Mouse (Mus musculus) midbrain, embryonic 12.5 days (tissue): Measurements from ENCODE around the gene Nhsl1. TPM values are rescaled to one million over a fixed set of nuclear protein-coding genes. Genes with fewer than 3 reads are reported as not detected.

ENCODE experiments used
- ATAC-seq: fragments of 200-750 bp; cut with Nextera tagmentation; 2 replicates; pipeline ENCODE4 v1.8.0; 2017; ENCODE audit warnings: low read depth, moderate TSS enrichment, moderate library complexity; ENCODE audit not compliant: low FRiP score
- H3K27ac ChIP-seq: fragments of 300-500 bp; sonication (generic); replicated peaks from 2 replicates; pipeline ENCODE4 v1.5.1; 2016; ENCODE audit warnings: mild to moderate bottlenecking
- H3K27me3 ChIP-seq: fragments of 300-500 bp; sonication (generic); 2 replicates; pipeline ENCODE4 v1.6.1; 2016; ENCODE audit warnings: mild to moderate bottlenecking
- H3K36me3 ChIP-seq: fragments of 300-500 bp; sonication (generic); 2 replicates; pipeline ENCODE4 v1.6.1; 2016
- H3K4me1 ChIP-seq: fragments of 300-500 bp; sonication (generic); 2 replicates; pipeline ENCODE4 v1.6.1; 2016
- H3K4me2 ChIP-seq: fragments of 300-500 bp; sonication (generic); replicated peaks from 2 replicates; pipeline ENCODE4 v1.6.1; 2016; ENCODE audit warnings: mild to moderate bottlenecking, moderate library complexity
- H3K4me3 ChIP-seq: fragments of 300-500 bp; sonication (generic); 2 replicates; pipeline ENCODE4 v1.5.1; 2016; ENCODE audit warnings: mild to moderate bottlenecking
- H3K9ac ChIP-seq: fragments of 300-500 bp; sonication (generic); replicated peaks from 2 replicates; pipeline ENCODE4 v1.6.1; 2016; ENCODE audit warnings: mild to moderate bottlenecking, moderate library complexity
- H3K9me3 ChIP-seq: fragments of 300-500 bp; sonication (generic); 2 replicates; pipeline ENCODE4 v1.6.1; 2016; ENCODE audit warnings: mild to moderate bottlenecking
- WGBS: fragments of 180-500 bp; shearing (Covaris S2); methylation state at CpG from one replicate; pipeline ENCODE4 v1.1.7; 2016; 5-methylcytosine and 5-hydroxymethylcytosine counted together
- polyA plus RNA-seq: library from polyadenylated mRNA; unstranded; fragments of >200 nt; fragmentation: Nextera tagmentation; extraction: Ambion mirVana; gene quantifications from 2 replicates; pipeline ENCODE4 v1.2.1, GENCODE M21; 2016

Gene Nhsl1
- polyA plus RNA-seq, 1 experiment from 2014 or later, result 14.0 TPM

DNA sequence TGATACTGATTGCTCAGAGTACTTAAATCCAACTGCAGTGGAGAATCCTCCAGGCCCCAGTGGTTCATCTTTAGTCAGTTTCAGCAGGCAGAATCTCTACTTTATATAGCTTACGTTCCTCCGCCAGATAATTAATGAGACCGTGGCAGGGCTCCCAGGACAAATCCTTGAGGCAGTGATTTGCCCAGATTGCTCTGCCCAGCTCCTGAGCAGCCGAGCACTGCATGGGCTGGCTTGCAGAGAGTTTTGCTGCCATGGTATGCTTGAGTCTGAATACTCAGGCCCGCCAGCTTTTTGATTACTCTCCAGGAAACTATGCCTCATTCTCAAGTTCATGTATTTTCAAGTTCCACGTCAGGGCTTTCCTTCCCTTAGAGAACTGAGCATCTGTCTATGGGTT lies 156.3 kb downstream of the Nhsl1 start:
- Histone ChIP-seq H3K9me3 (no peaks in the 10 kb centered on the region), H3K9ac (no peak overlapping the region), H3K27me3 (peaks cover 27% of the 10 kb centered on the region), H3K36me3 (0 out of 2 replicates have a peak, but pooled peaks cover 7% of the 10 kb centered on the region), H3K4me1 (peaks cover 22% of the 10 kb centered on the region), H3K4me2 (no peak overlapping the region), H3K4me3 (no peak overlapping the region), H3K27ac (no peak overlapping the region)
- no peak for ATAC-seq
- 80% methylated on average over 6 of the region's 6 CpGs for WGBS

DNA sequence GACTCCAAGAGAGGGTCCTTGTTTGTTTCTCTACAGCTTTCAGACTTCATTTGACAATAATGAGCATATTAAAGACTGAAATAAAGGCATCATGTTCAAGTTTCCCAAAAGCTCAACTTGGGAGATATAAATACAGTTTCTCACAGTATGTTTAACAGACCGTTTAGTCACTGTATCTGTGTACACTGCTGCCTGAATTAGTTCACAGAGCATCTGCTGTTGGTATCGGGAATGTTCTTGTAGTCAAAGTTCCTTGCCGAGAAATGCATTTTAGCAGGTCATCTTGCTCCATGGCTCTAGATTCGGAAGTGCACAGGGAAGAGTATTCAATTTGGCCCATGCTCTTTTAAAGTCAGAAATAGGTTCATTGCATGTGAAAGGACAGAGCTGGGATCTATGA lies 159.5 kb downstream of the Nhsl1 start:
- H3K36me3 ChIP-seq, result 0 out of 2 replicates have a peak, but pooled peaks cover 2% of the 10 kb centered on the region
- H3K9ac ChIP-seq, result no peak overlapping the region
- H3K4me1 ChIP-seq, result peaks cover 11% of the 10 kb centered on the region
- peaks cover 11% of the 10 kb centered on the region for H3K27me3 ChIP-seq
- H3K9me3 ChIP-seq, result no peaks in the 10 kb centered on the region
- no peak for ATAC-seq
- no peak overlapping the region for H3K27ac ChIP-seq
- H3K4me3 ChIP-seq, result no peak overlapping the region
- 96% methylated on average over 4 of the region's 4 CpGs for WGBS
- H3K4me2 ChIP-seq, result no peak overlapping the region

DNA sequence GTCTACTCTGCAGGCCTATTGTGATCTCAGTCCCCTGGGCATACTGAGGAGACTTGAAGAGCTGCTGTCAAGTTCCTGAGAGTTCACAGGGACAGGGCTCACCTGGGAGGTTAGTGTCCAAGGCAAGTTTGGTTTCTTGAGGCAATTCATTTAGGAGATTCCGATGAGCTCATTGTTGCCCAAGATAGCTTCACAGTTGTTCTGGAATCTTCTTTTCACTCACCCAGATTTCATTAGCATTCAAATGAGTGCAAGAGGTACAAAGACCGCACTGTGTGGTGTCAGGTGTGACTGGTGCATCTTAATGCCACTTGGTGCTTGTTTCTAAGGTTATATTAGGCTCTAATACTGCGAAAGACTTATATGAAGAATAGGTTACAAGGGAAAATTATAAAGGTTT lies 160.5 kb downstream of the Nhsl1 start:
- Histone ChIP-seq H3K27me3 (peaks cover 9% of the 10 kb centered on the region), H3K36me3 (no peaks in the 10 kb centered on the region), H3K27ac (no peak overlapping the region), H3K4me3 (no peak overlapping the region), H3K4me1 (peaks cover 11% of the 10 kb centered on the region), H3K9me3 (no peaks in the 10 kb centered on the region), H3K4me2 (no peak overlapping the region), H3K9ac (no peak overlapping the region)
- no peak for ATAC-seq
- WGBS, result 86% methylated on average over 3 of the region's 3 CpGs

DNA sequence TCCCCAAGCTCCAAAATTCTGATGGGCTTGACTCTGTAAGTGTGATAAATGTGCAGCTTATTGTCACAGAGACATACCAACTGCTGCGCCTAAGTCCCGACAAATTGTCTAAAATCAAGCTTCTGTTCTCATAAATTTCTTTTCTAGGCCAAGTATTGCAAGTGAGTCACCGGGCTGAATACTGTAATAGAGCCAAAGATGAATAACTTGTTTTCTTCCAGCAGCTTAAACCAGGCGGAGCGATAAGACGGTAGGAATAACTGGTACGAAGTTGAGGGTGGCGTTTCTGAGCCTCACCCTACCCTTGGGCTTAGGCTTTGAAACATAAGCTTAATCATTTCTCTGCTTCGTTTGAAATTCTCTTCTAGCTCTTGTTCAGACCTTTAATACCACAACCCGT lies 162.1 kb downstream of the Nhsl1 start:
- H3K4me3 ChIP-seq, result no peak overlapping the region
- H3K4me1 ChIP-seq, result peaks cover 11% of the 10 kb centered on the region
- no peak overlapping the region for H3K4me2 ChIP-seq
- H3K36me3 ChIP-seq, result no peaks in the 10 kb centered on the region
- no peak overlapping the region for H3K9ac ChIP-seq
- peaks cover 5% of the 10 kb centered on the region; the same call in 1 of the 2 replicates for H3K27me3 ChIP-seq
- H3K27ac ChIP-seq, result no peak overlapping the region
- 92% methylated on average over 10 of the region's 10 CpGs for WGBS
- no peak for ATAC-seq
- no peaks in the 10 kb centered on the region for H3K9me3 ChIP-seq

DNA sequence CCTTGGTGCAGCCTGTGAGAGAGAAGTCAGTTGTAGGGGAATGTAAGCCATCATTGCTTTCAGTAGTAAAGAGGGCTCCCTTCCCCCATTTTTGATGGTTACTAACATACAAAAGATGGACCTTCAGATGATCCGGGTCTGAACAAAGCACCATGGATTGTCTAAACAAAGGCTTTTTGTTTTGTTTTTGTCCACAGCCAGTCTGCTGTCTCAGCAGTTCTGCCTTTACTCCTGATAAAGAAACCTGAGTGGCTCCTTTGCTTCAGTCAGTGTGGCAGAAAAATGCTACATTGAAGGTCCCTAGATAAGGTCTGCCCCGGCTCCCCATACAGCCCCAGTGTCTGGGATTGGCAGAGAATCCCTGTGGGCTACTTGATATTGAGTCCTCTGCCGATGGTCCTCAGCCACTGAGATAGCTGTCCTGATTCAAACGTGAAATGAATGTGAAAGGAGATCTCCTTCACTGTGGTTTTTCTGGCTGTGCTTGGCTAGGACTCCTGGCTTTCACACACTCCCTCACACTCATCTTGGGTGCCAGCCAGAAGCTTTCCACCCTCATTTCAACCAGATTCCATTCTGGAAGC lies 163.9 kb downstream of the Nhsl1 start:
- no peak overlapping the region for H3K4me2 ChIP-seq
- peak; percentile 34; the same call in 1 of the 2 replicates for ATAC-seq
- H3K4me1 ChIP-seq, result peaks cover 11% of the 10 kb centered on the region
- H3K4me3 ChIP-seq, result no peak overlapping the region
- H3K27me3 ChIP-seq, result peaks cover 5% of the 10 kb centered on the region; the same call in 1 of the 2 replicates
- no peaks in the 10 kb centered on the region for H3K36me3 ChIP-seq
- peak overlapping the region; percentile 42 for H3K27ac ChIP-seq
- WGBS, result 10% methylated on average over 4 of the region's 4 CpGs
- H3K9me3 ChIP-seq, result no peaks in the 10 kb centered on the region
- H3K9ac ChIP-seq, result no peak overlapping the region

DNA sequence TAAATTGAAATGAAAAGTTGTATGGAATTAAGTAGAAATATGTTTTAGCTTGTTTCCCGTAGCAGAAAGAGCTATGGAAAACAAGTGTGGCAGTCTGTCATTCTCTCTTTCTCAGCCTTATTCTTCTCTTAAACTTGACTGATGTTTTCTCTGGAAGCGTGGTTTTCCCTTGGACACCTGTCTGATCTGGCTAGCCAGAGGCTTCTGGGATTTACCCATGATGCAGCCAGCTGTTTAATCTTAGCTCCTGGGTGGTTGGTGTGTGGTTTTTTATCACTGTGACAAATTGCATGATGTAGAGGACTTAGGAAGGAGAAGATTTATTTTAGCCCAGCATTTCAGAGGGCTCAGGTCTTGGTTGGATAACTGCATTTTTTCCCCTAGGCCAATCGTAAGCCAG lies 164.9 kb downstream of the Nhsl1 start:
- H3K36me3 ChIP-seq, result no peaks in the 10 kb centered on the region
- H3K27ac ChIP-seq, result no peak overlapping the region
- no peak overlapping the region for H3K4me2 ChIP-seq
- no peak for ATAC-seq
- peaks cover 11% of the 10 kb centered on the region for H3K4me1 ChIP-seq
- 94% methylated on average over 3 of the region's 3 CpGs for WGBS
- H3K9me3 ChIP-seq, result no peaks in the 10 kb centered on the region
- no peak overlapping the region for H3K9ac ChIP-seq
- H3K27me3 ChIP-seq, result peaks cover 5% of the 10 kb centered on the region; the same call in 1 of the 2 replicates
- H3K4me3 ChIP-seq, result no peak overlapping the region

DNA sequence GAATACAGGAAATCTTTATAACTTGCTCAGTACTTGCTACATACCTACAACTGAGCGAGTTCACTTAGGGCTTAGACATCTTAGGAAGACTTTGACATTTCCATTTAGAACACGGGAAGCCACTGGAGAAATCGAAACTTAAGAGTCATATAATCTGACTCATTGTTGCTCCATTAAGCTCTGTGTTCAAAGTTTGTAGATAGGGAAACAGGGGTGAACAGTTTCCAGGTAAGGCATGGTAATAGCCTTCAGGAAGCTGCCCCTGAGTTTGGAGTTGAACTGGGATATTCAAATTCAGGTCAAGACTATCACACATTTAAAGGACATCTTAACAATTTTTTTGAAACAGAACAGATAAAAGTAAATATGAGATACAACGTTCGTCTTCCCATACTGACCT lies 165.9 kb downstream of the Nhsl1 start:
- Histone ChIP-seq H3K4me2 (no peak overlapping the region), H3K27ac (no peak overlapping the region), H3K9ac (no peak overlapping the region), H3K36me3 (no peaks in the 10 kb centered on the region), H3K27me3 (no peaks in the 10 kb centered on the region; the same call in 1 of the 2 replicates), H3K4me1 (peaks cover 11% of the 10 kb centered on the region), H3K9me3 (no peaks in the 10 kb centered on the region), H3K4me3 (no peak overlapping the region)
- 95% methylated on average over 5 of the region's 5 CpGs for WGBS
- no peak for ATAC-seq

DNA sequence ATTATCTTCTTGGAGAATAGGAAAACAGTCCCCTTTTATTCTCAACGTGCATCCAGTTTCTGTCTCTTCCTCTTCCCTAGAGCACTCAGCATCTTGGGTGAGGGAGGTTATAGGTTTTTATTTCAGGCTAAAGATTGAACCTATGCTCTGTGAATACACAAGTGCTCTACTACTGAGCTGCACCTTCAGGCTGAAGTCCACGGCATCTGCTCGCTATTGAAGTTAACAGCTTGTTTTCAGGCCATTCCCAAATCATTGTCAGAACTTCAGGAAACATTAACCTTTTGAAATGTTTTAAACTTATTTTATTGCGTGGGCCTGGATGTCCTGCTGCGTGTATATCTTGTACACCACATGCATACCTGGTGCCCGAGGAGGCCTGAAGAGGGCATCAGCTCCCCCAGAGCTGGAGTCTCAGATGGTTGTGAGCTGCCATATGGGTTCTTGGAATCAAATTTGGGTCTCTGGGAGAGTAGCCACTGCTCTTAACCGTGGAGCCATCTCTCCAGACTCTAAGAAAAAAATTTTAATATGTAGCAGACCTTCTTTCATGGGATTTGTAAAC lies 169.5 kb downstream of the Nhsl1 start:
- 88% methylated on average over 7 of the region's 7 CpGs for WGBS
- no peak for ATAC-seq
- Histone ChIP-seq H3K9ac (no peak overlapping the region), H3K4me3 (no peak overlapping the region), H3K9me3 (no peaks in the 10 kb centered on the region), H3K36me3 (no peaks in the 10 kb centered on the region), H3K27ac (no peak overlapping the region), H3K4me2 (no peak overlapping the region), H3K4me1 (no peaks in the 10 kb centered on the region), H3K27me3 (no peaks in the 10 kb centered on the region; the same call in 1 of the 2 replicates)

DNA sequence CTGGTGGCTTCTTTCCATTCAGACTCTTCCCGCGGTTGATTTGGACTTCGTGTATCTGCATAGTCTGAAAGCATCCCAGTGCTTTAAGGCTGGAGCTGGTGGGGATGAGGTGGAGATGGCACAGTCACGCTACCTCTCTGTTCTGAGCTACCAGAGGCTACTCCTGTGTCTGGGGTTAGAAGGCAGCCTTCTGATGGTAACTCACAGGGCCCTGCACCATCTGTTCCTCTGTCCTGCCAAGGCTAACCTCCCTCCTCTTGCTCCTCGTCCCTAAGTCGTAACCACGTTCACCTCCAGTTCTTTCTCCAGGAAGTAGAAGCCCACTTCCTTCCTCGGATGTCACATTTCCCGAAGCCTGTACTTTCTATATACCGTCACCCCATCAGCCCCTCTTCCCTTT lies 171.2 kb downstream of the Nhsl1 start:
- H3K9ac ChIP-seq, result no peak overlapping the region
- no peak overlapping the region for H3K4me3 ChIP-seq
- 91% methylated on average over 10 of the region's 10 CpGs for WGBS
- H3K4me1 ChIP-seq, result peaks cover 2% of the 10 kb centered on the region; the same call in 1 of the 2 replicates
- H3K36me3 ChIP-seq, result no peaks in the 10 kb centered on the region
- no peaks in the 10 kb centered on the region for H3K9me3 ChIP-seq
- ATAC-seq, result no peak
- H3K4me2 ChIP-seq, result no peak overlapping the region
- H3K27me3 ChIP-seq, result no peaks in the 10 kb centered on the region
- no peak overlapping the region for H3K27ac ChIP-seq

DNA sequence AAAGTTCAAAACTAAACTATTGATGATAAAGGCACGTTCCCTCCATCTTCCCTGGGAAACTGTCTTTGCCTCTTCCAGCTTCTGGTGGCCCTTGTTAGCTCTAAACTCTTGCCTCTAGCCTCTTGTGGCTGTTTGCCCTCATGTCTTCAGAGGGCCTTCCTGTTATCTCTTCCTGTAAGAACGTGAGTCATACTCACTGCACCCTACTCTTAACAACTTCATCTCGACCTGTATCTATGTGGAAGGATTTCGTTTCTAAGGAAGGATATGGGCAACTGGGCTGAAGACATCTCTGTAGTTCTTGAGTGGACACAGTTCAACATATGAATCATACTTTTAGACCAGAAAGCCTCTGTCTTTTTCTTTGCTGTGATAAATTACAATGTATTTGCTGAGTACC lies 173.2 kb downstream of the Nhsl1 start:
- Histone ChIP-seq H3K27ac (no peak overlapping the region), H3K9ac (no peak overlapping the region), H3K4me2 (no peak overlapping the region), H3K27me3 (no peaks in the 10 kb centered on the region), H3K4me3 (no peak overlapping the region), H3K9me3 (no peaks in the 10 kb centered on the region), H3K4me1 (peaks cover 2% of the 10 kb centered on the region; the same call in 1 of the 2 replicates), H3K36me3 (no peaks in the 10 kb centered on the region)
- 80% methylated on average over 4 of the region's 4 CpGs for WGBS
- no peak for ATAC-seq

DNA sequence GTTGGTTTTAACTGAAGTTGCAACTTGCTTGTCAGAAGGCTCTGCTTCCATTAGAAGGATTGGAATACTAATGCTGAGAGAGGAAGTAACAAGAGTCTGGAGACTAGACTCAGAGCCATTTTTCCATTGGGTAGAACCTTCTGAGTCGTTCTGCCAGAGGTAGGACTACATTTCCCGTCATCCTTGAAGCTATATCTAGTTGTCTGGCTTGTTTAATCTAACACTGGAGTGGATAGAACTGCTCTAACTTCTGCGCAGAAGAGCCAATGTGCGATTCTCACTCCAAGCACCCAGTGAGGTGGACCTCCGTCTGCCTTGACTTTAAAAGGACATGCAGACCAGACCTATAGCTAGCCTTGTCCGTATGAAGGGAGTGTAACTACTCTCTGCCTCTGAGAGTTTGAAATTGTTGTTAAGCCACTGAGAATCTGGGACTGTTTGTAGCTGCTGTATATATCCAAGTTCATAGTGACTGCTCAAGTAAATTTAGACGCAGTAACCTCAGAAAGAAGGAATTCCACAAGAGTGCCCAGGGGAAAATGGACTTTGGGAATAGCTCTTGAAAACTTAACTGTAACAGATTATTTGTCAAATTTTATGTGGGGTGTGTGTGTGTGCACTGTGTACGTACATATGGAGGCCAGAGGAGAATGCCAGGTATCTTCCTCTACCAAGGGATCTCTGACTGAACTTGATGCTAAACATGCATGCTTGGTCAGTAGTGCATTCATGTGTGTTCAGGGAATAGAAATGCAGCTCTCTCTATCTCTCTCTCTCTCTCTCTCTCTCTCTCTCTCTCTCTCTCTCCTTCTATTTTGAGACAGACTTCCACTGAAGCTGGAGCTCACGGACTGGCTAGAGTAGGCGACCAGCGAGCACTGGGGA lies 174.5 kb downstream of the Nhsl1 start:
- ATAC-seq, result no peak
- WGBS, result 92% methylated on average over 11 of the region's 11 CpGs
- no peak overlapping the region for H3K4me3 ChIP-seq
- no peak overlapping the region for H3K4me2 ChIP-seq
- H3K36me3 ChIP-seq, result no peaks in the 10 kb centered on the region
- H3K27me3 ChIP-seq, result no peaks in the 10 kb centered on the region
- H3K4me1 ChIP-seq, result peaks cover 2% of the 10 kb centered on the region; the same call in 1 of the 2 replicates
- H3K9ac ChIP-seq, result no peak overlapping the region
- no peaks in the 10 kb centered on the region for H3K9me3 ChIP-seq
- no peak overlapping the region for H3K27ac ChIP-seq

DNA sequence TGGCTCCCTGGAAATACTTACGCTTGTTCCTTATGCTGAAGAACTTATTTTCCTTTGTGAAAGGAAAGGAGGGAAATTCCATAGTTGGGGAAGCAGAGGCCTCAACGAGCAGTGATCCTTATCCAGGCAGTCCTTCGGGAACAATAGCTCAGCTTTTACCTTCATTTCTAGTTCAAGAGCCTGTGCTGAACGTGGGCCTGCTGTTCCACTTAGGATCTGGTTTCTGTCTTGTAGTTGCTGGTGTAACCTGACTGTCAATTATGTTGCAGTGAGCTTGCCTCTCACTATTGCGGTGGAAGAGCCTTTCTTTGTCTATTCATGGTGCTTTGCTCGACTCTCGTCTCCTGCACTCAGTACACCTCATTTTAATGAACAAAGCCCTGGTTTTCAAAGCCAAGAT lies 175.5 kb downstream of the Nhsl1 start:
- ATAC-seq, result no peak
- Histone ChIP-seq H3K9ac (no peak overlapping the region), H3K9me3 (no peaks in the 10 kb centered on the region), H3K4me3 (no peak overlapping the region), H3K4me1 (peaks cover 2% of the 10 kb centered on the region; the same call in 1 of the 2 replicates), H3K4me2 (no peak overlapping the region), H3K27ac (no peak overlapping the region), H3K36me3 (peaks cover 7% of the 10 kb centered on the region; the same call in 1 of the 2 replicates), H3K27me3 (no peaks in the 10 kb centered on the region)
- WGBS, result 61% methylated on average over 7 of the region's 7 CpGs
